Mouse (Mus musculus) thymus, postnatal 25 days (tissue): ENCODE data around the gene Cpm.
"Not testable (repeated sequence)": the region's sequence is repeated elsewhere in the genome, so short reads cannot be mapped to it uniquely, and the experiment has no call there.

Experiments
- DNase-seq: peaks from one replicate; pipeline ENCODE4 v3.0.0; 2022

The Cpm gene

GRCm38 (mm10) chr10:117593857-117594256 is 35.4 kb upstream of the Cpm start:
- DNase-seq: no peak

GRCm38 (mm10) chr10:117594291-117594850 is 34.9 kb upstream of the Cpm start:
- no peak for DNase-seq

GRCm38 (mm10) chr10:117594913-117595312 is 34.4 kb upstream of the Cpm start:
- no peak for DNase-seq

- peak; percentile 14 for DNase-seq
Observed at GRCm38 (mm10) chr10:117595442-117596164, 33.7 kb upstream of the Cpm start.

GRCm38 (mm10) chr10:117596165-117596735 is 33.0 kb upstream of the Cpm start:
- DNase-seq: no peak

GRCm38 (mm10) chr10:117596771-117597324 is 32.5 kb upstream of the Cpm start:
- no peak for DNase-seq

- DNase-seq: not testable (repeated sequence)
Observed at GRCm38 (mm10) chr10:117597371-117598265, 31.7 kb upstream of the Cpm start.

- no peak for DNase-seq
Observed at GRCm38 (mm10) chr10:117598266-117598950, 30.9 kb upstream of the Cpm start.

- not testable (repeated sequence) for DNase-seq
Observed at GRCm38 (mm10) chr10:117598951-117599572, 30.2 kb upstream of the Cpm start.

GRCm38 (mm10) chr10:117601146-117602035 is 27.9 kb upstream of the Cpm start:
- no peak for DNase-seq

- no peak for DNase-seq
Observed at GRCm38 (mm10) chr10:117602325-117603129, 26.8 kb upstream of the Cpm start.

GRCm38 (mm10) chr10:117603130-117603833 is 26.0 kb upstream of the Cpm start:
- no peak for DNase-seq

GRCm38 (mm10) chr10:117603834-117604623 is 25.3 kb upstream of the Cpm start:
- no peak for DNase-seq

- no peak for DNase-seq
Observed at GRCm38 (mm10) chr10:117604624-117605282, 24.5 kb upstream of the Cpm start.

GRCm38 (mm10) chr10:117605283-117606243 is 23.7 kb upstream of the Cpm start:
- no peak for DNase-seq

- DNase-seq: no peak
Observed at GRCm38 (mm10) chr10:117606423-117606822, 22.9 kb upstream of the Cpm start.
